Mouse (Mus musculus) ZHBTc4 (cell line): ENCODE results near the gene Gtpbp8.

Experiments used
- DNase-seq: peaks from one replicate; pipeline ENCODE4 v3.0.0-alpha.2; 2011; ENCODE audit warnings: low read depth, low spot score

The Gtpbp8 gene

DNA sequence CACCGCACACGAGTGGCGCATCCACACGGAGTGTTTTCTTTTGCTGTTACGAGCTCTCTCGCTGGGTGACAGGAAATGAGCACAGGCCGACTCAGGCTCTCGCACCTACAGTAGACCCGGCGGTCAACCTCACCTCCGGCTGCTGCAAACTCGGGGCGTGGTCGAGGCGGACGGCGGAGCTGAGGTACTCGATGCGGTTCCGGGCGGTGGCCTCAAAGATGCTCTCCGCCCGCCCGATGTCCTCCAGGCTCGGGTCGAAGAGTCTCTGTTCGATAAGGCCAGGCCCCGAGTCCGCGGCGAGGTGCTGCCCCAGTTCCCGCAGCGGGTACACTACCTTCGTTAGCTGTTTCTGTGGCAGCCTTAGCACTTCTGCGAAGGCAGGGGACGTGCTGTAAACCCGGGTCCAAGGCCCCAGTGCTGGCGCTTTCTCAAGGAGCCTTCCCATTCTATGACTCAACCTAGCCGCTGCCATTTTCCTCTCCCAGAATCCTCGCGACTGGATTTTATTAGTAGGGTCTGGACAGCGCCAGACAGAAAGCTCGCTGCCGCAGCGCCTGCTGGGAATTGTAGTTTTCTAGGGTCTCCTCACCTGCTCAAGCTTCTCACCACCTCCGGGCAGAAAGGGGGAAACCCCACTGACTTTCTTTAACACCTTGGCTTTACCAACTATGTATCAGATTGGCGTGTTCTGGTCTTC lies at the start of gene Gtpbp8:
Gene Gtpbp8, minus strand, starts transcription at position 498 of the 697 bp plus-strand sequence.
- DNase-seq: peak; percentile 91

- DNase-seq: no peak
Measured at GRCm38 (mm10) chr16:44794416-44794815, 48.3 kb upstream of the Gtpbp8 start.

- no peak for DNase-seq
Measured at GRCm38 (mm10) chr16:44786934-44787333, 40.8 kb upstream of the Gtpbp8 start.

- peak; percentile 20 for DNase-seq
Measured at GRCm38 (mm10) chr16:44780751-44781150, 34.6 kb upstream of the Gtpbp8 start.

- no peak for DNase-seq
Measured at GRCm38 (mm10) chr16:44779494-44779893, 33.3 kb upstream of the Gtpbp8 start.

GRCm38 (mm10) chr16:44778538-44779147 lies 32.5 kb upstream of the Gtpbp8 start:
- no peak for DNase-seq

GRCm38 (mm10) chr16:44774201-44774600 lies 28.0 kb upstream of the Gtpbp8 start:
- DNase-seq: no peak

DNA sequence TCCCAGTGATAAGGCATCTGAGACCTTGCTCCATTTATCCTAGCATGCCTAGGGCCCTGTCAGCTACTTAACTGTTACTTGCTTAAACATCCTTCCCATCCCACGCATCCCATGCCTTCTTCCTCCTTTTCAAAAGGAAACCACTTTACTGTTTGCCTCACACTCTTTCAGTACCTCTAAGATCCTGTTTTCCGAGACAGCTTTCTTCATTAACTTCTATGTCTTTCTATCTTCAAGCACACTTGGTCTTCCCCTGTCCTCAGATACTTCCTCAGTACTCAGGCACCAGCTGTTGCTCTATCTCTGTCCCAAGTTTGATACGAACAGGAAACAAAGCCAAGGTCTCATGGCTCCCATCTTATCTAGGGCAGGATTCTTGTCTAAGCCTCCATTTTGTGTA lies 27.5 kb upstream of the Gtpbp8 start:
- no peak for DNase-seq

GRCm38 (mm10) chr16:44772577-44772976 lies 26.4 kb upstream of the Gtpbp8 start:
- DNase-seq: no peak

- peak; percentile 46 for DNase-seq
Measured at GRCm38 (mm10) chr16:44767967-44768366, 21.8 kb upstream of the Gtpbp8 start.

GRCm38 (mm10) chr16:44767506-44767905 lies 21.3 kb upstream of the Gtpbp8 start:
- no peak for DNase-seq

GRCm38 (mm10) chr16:44766320-44766892 lies 20.2 kb upstream of the Gtpbp8 start:
- DNase-seq: no peak

DNA sequence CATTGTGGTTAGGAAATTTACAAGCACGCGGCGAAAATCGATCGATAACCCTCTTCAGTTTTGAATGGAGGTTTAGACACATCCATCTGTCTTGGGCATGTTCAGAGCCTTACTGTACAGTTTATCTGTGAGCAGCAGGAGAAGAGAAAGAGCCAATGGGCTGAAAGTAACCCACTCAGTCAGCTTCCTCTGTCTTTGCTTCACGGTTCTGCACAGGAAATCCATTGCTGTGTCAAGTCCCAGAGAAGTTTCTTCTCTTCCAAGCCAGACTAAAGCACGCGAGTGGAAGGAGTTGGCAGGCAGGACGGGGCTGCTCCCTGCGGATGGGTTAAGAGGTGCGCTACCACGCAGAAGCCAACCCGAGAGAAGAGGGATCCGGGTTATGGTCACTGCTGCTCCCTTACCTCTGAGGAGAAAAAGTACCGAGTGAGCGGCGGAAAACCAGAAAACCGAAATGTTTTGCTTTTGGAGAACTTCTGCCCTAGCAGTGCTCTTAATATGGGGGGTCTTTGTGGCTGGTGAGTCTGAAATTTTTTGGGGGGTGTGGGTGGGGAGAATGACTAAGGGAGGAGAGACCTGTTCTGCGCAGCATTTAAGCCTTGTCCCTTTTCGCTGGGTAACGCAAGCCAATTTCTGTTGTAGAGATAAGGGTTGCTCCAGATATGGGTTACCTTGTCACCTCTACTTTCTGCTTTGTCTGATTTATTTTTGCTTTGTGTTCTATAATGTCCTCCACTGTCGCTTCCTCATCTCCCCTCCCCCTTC lies 19.6 kb upstream of the Gtpbp8 start, which contains the start of gene Cd200r1:
Gene Cd200r1, plus strand, starts transcription at position 182 of the 765 bp plus-strand sequence.
- DNase-seq: peak; percentile 13

DNA sequence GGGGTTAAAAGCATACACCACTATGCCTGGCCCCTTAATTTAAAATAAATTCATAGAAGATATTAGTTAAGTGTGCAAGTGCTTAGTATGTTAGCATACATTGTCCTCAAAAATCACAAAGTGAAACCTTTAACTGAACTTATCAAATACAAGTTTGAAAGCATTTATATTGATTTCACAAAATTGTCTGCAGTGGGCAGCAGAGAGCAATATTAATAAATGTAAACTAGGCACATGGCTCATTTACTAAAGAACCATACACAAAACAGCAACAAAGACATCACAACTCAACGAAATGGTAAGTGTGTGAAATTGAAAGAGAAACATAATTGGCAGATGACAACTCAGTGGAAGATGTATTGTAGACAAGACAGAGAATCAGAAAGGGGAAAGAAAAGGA lies 15.6 kb upstream of the Gtpbp8 start:
- DNase-seq: no peak

DNA sequence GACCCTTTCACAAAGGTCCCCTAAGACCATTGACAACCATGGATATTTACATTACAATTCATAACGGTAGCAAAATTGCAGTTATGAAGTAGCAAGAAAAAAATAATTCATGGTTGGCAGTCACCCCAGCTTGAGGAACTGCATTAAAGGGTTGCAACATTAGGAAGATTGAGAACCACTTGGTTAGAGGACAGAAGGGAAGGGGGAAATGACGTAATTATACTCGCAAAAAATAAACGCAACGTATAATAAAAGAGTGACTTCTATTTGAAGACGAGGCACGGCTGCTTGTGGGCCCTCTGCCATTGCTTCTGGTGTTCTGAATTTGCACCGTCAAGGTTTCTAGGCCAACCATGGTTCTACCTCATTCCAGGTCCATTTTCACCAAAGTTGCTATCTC lies 11.5 kb upstream of the Gtpbp8 start:
- DNase-seq: no peak

DNA sequence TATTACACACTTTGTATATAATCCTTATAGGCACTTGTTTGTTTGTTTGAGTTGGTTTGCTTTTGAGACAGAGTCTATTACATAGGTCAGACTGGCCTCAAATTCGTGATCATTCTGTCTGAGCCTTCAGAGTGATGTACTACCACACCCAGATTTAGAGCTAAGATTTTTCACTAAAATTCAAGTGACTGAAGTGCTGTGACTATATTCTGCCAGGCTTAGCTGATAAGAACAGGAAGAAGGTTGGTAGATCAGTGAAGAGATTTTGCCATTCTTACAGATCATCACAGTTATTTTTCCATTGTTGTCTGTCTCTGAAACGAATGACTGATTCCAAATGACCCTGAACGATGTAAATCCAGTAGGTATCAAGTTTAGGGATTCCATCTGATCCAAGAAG lies 1.8 kb upstream of the Gtpbp8 start:
- no peak for DNase-seq

DNA sequence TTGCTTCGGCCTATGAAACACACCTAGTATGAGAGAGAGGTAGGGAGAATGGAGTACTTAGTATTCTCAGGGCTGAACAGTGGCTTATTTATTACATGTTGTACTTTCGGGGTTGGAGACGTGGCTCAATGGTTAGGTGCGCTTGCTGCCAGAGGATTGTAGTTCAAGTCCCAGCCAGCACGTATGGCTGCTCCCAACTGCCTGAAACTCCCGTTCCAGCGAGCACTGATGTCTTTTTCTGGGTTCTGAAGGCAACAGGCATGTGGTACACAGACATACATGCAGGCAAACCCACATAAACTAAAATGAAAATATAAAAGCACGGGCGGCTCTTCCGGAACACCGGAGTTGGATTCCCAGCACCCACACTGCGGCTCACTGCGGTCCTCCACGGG lies 695 bp downstream of the Gtpbp8 start:
- peak; percentile 37 for DNase-seq

- no peak for DNase-seq
Measured at GRCm38 (mm10) chr16:44742753-44743152, 3.4 kb downstream of the Gtpbp8 start.

GRCm38 (mm10) chr16:44736118-44736517 lies 10.0 kb downstream of the Gtpbp8 start:
- no peak for DNase-seq

DNA sequence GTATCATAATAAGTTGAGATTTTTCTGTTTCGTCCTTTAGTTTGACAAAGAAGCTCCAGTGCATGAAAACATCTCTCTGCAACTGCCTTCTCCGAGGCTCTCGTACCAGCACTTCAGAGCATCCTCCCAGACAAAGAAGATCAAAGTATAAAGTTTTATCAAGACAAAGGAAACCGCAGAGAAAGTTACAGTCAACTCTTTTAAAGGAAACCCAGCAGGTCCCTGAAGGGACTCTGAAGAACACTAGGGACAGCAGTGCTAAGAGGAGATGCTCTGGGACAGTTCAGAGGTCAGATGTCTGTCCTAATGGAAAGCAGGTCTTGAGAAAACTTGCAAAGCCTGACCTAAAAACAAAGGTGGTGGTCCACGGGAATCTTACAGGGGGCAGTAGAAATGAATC lies 10.5 kb downstream of the Gtpbp8 start:
- DNase-seq: no peak

DNA sequence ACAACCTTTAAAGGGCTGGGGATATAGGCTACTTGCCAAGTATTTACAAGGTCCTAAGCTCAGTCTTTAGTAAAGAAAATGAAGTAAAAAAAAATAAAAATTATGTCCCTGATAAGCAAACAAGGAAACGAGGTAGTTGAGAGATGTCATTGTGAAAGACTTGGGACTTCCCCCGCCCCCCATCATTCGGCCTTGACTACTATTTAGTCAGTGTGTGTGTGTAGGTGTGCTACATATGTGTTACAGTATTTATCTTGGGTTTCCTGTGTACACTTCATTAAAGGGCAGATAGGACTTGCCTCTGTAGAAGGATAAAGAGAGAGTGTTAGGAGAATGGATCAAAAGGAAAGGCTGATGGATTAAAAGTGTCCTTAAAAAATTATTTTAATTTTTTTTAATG lies 12.1 kb downstream of the Gtpbp8 start:
- no peak for DNase-seq

- no peak for DNase-seq
Measured at GRCm38 (mm10) chr16:44727525-44727924, 18.6 kb downstream of the Gtpbp8 start.
